In genomic region chr15:85359483-85359882, GRCm38 (mm10) we compare ENCODE assay signal across 12 mouse cellular contexts.
"Had no signal": no experiment of that assay in that cellular context is flagged by ENCODE, and none has a peak within 500 bp of the region (broad histone marks: within the 10 kb centered on the region; RNA-seq: fewer than 3 reads in every experiment).

No protein-coding gene starts in this region.

- H3K27ac ChIP-seq: layer of hippocampus, adult 2 months; limb, embryonic 13.5 days; liver, embryonic 13.5 days; midbrain, embryonic 12.5 days; neural tube, embryonic 15.5 days had no signal

- DNase-seq: kidney, adult 18-20 months; kidney, postnatal 10 days; kidney, postnatal 4 days; liver, embryonic 13.5 days; right cerebral cortex, adult 18-20 months; right cerebral cortex, postnatal 25 days; thymus, postnatal 36 days had no signal

- H3K9me3 ChIP-seq: midbrain, embryonic 12.5 days; neural tube, embryonic 15.5 days had no signal

- H3K27me3 ChIP-seq: limb, embryonic 13.5 days; liver, embryonic 13.5 days; midbrain, embryonic 12.5 days; neural tube, embryonic 15.5 days had no signal

- H3K9ac ChIP-seq: limb, embryonic 13.5 days; liver, embryonic 13.5 days; midbrain, embryonic 12.5 days; neural tube, embryonic 15.5 days had no signal

- H3K4me3 ChIP-seq: layer of hippocampus, adult 2 months; limb, embryonic 13.5 days; liver, embryonic 13.5 days; midbrain, embryonic 12.5 days; myocyte; neural tube, embryonic 15.5 days had no signal

- H3K4me2 ChIP-seq: limb, embryonic 13.5 days; liver, embryonic 13.5 days; midbrain, embryonic 12.5 days; neural tube, embryonic 15.5 days had no signal
